Mouse (Mus musculus) G1E-ER4 (cell line): Measurements from ENCODE around the gene Gm2174. TPM values are rescaled to one million over a fixed set of nuclear protein-coding genes. Genes with fewer than 3 reads are reported as not detected.
A peak's percentile ranks its signal among the peaks of the same experiment; 100 is the strongest.

Experiments
- GATA1 ChIP-seq: IDR thresholded peaks from one replicate; pipeline ENCODE4 v1.8.0; 2012; ENCODE audit warnings: low read length, inconsistent platforms
- polyA plus RNA-seq: library from polyadenylated mRNA; stranded (reverse); fragments of >175 nt; gene quantifications from 2 replicates; pipeline ENCODE4 v1.2.3, GENCODE M21; 2012

The Gm2174 gene
- polyA plus RNA-seq: not detected in 2 replicates

DNA sequence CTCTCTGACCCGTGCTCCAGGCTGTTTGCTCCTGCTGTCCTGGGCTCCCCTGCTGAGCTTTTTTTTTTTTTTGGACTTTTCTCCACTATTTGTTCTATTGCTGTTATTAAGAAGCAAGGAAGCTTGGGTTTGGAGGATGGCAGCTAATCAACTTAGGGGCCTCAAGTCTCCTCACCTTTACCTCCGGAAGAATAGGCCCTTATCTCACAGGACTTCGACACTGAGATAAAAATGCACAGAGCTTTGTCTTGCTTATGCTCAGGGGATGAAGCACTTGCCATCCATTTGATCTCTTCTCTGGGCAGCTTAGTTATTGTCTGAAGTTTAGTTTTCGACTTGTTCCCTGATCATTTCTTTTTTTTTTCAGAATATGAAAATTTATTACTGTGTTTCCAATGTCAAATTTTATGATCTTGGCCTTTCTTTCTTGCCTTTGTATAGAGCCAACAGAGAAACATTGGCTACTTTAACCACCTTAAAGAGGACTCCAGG lies at the start of gene Gm2174:
Gm2174 (plus strand) TSS at position 442 of the 492 bp plus-strand sequence.
- no peak for TF ChIP-seq GATA1

DNA sequence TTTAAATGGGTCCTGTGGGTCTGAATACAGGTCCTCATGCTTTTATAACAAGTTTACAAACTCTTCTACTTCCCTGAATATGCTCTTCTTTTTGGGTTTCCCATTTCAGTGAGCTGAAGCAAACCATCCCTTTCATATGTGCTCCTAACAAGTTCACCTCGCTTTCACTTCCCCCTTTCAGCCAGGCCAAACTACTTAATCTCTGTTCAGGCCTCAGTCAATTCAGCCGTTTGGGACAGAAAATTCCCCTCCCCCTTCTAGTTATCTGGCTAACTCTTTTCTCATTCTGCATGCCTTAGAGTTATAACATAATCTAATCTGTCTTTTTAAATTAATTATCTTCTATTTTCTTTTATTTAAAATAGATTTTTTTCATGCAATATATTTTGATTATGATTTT lies 43.1 kb upstream of the Gm2174 start:
- TF ChIP-seq GATA1: no peak

DNA sequence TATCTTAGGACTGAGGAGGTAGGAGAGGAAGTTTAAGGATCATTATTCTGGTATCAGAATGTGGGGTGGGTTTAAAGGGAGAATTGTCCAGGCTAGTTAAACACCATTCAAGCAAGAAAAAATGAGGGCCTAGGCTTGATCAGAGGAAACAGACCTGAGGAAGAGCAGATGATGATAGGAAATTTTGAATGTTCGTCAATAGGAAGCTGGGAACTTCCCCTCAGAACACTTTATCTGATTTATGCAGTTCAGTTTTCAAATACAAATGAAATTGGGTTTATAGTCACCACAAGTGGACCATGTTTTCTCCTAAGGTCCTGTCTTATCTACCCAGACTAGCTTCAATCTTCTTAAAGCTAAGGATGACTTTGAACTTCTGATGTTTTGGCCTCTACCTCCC lies 42.3 kb upstream of the Gm2174 start:
- TF ChIP-seq GATA1: no peak

DNA sequence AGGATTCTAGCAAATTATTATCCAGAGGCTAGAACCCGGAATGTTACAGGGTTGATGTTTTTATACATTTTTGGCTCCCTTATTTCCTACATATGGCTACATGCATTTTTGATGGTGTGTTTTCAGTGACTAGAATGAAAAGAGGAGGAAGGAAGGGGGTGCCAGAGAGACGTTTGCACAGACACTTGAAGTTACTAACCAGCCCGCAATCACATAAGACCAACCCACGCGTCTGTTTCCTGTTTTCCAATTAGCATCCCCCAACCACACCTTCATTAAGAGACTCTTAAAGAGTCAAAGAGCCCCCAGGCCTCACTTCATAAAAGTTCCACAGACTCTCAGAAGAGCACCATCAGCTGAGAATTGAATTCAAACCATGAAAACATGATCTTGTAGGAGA lies 41.6 kb upstream of the Gm2174 start:
- TF ChIP-seq GATA1: no peak

DNA sequence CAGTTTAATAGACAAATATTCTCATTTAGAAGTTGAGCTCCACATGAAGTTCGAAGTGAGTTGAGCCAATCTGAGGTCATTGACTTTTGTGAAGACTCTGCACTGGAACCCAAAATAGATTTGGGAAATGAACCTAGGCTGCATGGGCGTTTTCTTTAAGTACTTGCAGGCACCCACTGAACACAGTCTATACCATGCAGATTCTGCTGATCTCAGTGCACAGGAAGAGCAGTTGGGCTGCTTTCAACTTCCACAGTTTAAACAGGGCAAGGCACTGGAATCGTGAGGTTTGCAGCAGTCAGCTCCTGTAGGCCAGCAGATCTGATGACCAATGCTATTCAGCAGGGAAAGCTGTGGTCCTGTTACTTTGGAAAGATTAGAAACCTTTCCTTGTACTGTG lies 31.5 kb upstream of the Gm2174 start:
- no peak for TF ChIP-seq GATA1

DNA sequence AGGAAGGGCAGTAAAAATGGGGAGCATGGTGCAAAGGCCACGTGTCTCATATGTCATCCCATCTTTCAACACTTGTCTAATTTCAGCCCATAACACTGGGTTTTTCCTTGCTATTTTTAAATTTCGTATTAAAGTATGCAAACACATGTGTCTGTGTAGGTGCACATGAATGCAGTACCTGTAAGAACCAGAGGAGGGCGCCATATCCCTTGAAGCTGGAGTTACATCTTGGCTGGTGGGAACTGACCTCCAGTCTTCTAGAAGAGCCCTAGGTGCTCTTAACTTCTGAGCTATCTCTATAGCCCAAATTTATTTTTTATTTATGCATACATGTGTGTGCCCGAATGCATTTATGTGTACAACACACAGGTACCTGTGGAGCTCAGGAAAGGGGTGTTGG lies 30.2 kb upstream of the Gm2174 start:
- TF ChIP-seq GATA1: no peak

DNA sequence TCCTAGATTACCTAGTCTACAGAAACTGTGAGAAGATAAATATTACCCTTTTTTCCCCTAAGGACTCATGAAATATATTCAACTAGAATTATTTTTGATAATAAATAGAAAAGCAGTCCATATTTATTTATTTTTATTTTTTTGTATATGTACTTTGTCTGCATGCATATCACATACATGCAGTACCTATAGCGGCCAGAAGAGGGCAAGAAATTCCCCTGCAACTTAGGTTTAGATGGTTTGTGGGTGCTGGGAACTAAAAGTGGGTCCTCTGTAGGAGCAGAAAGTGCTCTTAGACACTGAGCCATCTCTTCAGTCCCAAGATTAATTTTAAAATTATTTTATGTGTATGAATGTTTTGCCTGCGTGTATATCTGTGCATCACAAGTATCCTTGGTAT lies 17.2 kb upstream of the Gm2174 start:
- TF ChIP-seq GATA1: no peak

DNA sequence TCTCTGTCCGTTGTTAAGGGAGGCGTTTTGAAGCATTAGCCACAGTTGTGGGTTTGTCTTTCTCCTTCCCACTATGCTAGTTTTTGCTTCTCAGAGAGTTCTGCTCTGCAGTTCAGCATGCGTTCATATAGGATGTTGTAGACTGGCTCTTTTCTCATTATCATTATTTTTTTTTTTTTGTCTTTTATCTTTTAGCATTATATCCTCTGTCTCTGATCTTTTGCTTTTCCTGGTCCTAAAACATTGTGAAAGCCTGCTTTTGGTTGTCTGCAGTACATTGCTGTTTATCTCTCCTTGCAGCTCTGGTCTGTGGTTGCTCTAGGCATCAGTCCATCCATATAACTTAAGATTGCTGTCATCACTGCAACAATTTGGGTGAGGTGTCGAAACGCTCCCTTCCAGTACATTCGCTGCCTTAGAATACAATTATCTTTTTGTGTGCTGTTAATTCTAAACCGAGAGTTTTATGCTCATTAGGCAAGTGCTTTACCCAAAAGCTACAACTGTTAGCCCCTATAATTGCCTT lies 11.9 kb upstream of the Gm2174 start:
- peak; percentile 5 for TF ChIP-seq GATA1

DNA sequence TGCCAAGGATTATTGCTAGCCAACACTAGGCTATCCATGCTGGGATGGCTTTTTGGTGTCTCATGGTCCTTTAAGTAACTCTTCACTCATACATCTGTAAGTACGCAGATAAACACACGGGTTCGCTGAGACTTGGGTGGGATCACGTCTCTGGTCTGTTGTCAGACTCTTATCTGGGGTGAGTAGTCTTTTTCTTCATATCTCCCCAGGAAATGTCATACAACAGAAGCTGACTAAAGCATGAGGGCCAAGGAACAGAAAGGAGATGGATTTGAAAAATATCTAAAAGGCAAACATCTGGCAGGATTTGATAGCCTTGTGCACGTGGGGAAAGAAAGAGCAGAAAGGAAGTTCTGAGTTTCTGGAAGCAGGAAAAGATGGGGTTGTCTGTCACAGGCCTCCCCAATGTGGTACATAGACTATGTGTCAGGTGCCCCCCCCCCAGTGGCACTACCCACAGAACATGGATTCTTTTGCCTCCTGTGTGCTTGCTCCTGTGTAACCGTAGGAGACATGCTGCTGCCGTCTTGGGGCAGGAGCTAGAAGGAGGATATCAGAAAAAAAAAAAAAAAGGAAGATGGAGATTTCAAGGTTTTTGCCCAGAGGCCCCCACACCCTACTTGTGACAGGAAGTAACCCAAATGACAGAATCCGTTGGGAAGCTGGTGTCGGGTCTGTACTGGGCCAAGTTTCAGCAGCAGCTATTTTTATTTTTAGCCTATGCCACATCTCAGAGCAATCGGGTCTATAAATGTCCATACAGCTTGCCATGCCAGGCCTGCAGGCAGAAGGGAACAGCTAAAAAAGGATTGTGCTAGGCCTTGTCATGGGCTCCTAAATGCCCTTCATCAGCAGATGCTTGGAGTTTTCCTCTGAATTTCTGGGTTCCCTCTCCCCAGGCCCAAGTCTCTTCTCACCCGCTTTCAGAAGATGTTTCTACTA lies 1.0 kb upstream of the Gm2174 start:
- TF ChIP-seq GATA1: peak; percentile 85

DNA sequence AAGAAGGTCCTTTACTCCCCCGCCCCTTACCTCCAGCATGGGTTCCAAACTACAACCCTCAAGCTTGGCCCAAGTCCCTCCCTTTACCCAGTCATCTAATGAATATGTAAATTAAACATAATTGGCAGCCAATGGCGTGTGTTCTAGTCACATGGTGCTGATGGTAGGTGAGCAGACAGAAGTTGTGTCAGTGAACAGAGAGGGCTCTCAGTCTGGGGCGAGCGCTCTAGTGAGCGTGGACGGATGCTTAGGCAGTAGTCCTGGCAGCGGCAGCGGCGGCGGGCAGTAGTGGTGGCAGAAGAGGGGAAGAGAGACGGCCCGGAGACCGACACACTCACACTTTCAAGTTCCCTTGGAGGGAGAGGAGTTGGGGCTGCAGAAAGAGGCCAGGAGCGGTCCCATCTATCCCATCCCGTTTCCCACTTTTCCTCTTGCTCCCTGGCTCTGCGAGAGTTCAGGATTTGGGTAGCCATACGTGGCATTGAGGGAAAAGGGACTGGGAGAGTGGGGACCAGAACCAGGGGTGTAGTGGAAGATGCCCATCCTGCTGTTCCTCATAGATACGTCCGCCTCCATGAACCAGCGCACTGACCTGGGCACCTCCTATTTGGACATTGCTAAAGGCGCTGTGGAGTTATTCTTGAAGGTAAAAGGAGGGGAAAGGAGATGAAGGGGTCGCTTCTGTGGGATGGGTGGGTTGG lies 7.1 kb downstream of the Gm2174 start, which contains the start of gene Ints6l:
Ints6l (plus strand) TSS at position 187 of the 701 bp plus-strand sequence.
- TF ChIP-seq GATA1: no peak

DNA sequence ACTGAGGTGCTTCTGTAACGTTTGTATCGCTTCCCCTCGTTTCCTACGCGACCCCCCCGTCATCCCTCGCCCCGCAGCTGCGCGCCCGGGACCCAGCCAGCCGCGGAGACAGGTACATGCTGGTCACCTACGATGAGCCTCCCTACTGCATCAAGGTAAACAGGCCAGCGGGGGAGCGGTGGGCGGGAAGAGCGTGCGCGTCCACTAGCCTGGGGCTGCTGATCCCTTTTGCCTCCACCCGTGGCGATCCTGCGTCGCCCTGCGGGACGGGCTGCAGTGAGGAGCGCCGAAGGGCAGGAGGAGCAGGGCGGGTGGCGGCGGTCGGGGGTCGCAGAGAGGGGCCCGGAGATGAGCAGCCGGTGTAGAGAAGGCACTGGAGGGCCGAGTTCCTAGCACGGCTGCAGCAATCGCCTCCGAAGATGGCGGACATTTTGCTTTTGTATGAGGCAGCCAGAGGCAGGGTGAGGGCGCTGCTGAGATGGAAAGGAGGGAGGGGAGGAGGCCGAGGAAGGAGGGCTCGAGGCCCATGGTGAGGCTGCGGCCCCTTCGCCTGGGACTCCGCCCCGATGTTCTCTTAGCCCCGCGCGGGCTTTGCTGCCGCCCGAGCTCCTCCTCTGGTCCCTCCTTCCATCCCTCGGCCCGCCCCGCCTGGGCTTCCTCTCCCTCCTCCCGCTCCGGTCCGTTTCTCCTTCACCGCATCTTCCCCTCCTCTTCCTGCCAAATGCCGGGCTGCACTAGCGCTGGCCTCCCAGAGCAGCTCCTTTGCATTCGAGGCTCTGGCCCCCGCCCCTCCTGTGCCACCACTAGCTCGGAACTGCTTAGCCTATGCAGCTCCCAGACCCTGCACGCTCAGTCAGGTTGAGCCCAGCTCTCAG lies 7.8 kb downstream of the Gm2174 start:
- TF ChIP-seq GATA1: no peak

DNA sequence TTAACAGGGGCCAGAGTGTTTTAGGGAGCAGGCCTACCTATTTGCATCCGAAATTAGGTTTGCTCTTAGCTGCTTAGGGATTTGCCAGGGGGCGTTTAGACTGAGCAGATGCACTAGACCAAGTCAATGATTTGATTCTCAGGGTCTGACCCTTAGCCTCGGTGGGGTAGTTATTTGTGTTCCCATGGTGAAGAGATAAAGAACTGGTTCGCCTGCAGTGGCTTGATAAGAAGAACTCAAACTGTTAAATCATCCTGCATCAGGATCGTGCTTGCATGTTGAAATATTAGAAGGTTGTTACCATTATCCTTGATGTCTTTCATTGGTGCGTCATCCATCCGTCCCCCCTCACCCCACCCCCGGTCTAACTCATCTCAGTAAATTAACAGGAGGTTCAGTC lies 8.6 kb downstream of the Gm2174 start:
- peak; percentile 49 for TF ChIP-seq GATA1

DNA sequence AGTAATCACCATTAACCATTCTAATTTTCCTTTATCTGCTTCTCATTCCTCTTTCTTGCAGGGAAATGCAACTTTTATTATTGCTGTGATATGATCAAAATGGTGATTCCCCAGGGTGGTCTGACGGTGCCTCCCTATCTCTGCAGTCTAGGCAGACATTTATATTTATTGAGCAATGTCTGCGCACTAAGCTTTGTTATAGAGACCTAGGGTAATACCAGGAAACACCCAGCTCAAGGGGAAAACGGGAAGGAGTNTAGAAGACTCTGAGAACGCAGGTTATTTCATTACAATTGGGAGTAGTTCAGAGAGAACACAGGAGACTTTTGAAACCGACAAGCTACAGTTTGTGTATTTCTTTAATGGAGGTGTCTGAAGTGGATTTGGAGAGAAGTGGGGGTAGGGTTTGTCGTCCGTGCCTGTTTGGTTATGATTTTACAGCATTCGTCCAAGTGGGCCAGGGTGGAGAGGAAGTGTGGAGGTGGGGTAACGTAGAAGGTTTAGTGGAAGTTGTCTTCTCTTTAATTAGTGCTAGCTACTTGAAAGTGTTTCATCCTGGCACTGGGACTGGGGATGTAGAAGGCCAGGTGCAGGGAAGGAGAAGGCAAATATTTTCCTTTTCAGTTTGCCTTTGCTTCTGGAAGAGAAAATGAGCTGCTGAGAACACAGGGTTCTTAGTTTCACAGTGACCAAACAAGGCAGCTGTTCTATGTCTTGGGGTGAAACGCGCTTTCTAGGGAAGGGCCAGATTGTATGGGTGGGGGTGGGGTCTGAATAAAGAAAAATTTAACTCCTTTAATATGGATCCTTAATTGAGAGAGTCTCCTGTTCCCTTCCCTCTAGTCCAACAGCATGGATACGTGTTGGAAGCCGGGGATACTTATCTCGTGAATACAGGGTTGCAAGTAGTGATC lies 14.5 kb downstream of the Gm2174 start:
- no peak for TF ChIP-seq GATA1

DNA sequence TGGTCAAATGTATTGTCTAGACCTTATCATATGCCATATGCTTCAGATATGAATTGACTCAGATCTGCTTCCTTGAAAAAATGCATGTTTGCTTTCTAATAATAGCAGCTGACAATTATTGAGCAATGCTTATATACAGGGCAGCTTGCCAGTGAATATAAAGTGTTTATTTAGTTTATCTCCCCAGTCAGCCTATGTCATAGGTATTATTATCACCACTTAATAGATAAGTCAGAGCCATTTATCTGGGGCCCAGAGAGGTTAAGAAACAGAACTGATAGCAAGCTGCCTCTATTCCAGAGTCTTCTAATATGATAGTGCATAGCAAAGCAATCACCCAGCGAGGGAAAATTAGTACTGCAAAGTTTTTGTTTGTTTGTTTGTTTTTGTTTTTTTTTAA lies 17.1 kb downstream of the Gm2174 start:
- peak; percentile 54 for TF ChIP-seq GATA1
